Mouse (Mus musculus): ENCODE data around the gene Rfng. TPM values are rescaled to one million over a fixed set of nuclear protein-coding genes. Genes with fewer than 3 reads are reported as not detected.

Gene Rfng
- 94.9 and 139 TPM in 2 replicates for polyA plus RNA-seq (2012; rRNA removed; ENCODE audit: low replicate concordance)

DNA sequence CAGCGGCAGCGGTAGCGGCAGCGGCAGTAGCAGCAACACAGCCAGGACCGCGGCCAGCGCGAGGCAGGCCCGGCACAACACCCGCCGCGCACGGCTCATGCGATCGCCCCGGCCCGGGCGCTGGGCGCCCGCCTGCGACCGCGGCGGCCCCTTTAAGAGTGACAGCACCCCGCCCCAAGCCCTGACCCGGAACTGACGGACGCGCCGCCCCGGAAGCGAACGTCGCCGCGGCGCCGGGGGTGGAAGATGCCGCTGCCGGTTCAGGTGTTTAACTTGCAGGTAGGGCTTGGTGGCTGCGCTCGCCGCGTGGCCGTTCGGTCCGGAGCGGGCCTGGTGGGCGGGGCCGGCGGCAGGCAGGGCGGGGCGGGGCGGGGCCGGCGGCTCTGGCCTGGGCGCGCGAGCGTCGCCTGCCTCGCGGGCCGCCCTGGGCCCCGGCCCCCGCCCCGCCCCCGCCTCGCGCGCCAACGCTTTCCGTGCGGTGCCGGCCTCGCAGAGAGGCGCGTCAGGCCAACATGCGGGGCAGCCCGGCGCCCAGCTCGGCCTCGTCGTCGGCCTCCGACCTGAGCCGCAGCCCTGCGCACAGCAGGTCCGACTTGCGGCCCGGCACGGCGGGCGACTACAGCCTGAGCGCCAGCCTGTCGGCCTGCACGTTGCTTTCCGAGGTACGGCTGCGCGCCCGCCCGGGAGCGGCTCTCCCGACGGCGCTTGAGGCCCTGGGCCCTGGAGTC lies at the start of gene Rfng, which contains the start of gene Gps1:
Gene Rfng, minus strand, starts transcription at position 144 of the 728 bp plus-strand sequence.
Gene Gps1, plus strand, starts transcription at position 209 of the 728 bp plus-strand sequence.

DNA sequence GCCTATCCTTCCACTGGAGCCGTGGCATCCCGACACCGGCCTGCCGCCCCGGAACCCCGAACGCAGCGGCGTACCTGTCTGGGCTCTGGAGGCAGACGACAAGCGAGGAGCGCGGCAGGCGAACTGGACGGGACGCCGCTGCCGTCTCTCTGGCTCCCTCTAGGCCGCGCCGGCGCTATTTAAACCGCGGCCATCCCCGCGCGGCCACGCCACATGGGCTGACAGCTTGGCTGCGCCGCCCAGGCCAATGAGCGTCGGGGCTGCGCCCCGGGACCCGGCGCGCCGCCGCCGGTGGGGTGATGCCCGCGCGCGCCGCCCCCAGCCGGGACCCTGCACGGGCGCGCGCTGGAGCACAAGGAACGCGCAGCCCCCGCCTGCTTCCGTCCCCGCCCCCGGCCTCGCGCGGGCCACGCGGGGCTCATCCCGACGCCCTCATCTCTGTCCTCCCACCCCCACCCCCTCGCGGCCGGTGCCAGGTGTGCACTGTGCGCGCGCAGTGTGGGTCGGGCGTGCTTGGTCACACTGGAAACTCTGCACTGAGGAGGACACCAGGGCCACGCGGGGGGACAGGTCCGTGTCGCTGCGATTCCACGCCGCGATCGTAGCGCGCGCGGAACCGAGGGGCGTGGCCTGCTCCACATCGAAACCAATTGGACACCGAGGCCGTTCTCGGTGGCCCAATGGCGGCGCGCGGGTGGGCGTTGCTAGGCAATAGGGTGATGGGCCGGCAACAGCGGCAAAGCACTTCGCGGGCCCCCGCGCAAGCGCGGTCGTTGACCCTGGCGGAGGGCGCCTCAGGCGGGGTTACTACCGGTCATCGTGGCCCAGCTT lies 40.2 kb upstream of the Rfng start, which contains the start of gene Fasn:
Gene Fasn, minus strand, starts transcription at position 592 of the 831 bp plus-strand sequence.

DNA sequence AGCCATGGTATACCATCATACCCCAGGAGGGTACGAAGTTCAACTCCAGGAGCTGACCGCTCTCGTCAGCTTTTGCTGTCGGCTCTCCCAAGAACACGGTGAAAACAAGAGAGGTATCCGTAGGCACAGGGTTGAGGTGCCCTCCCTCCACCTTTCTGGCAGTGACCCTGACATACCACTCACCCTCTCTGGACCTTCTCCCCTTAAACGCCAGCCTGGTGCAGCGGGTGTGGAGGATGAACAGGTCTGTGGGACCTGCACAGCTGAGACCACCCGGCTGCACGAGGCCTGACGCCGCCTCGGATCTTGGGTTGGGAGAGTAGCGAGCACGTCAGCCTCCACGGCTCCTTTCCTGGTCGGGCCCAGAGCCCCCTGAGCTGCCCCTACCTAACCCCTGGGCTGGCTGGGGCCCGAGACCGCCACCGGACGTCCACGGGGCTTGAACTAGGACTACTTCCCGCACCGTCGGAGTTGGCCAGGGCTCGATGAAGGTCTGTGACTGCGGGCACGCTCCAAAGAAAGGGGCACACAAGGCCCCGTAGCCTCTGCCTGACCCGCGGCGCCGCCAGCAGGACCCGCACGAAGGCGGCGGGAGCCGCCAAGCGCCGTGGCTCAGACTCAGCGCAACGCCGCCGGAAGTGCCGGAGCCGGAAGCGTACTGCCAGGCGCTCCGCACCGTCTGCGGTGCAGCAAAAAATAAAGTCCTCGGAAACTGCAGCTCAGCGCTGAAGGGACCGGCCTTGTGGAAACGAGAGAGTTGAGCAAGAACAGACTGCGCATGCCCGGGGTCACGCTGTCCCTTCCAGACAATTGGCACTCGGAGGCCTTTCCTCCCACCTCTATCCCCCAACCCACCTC lies 12.0 kb upstream of the Rfng start, which contains the start of gene Dus1l:
Gene Dus1l, minus strand, starts transcription at position 648 of the 858 bp plus-strand sequence.

DNA sequence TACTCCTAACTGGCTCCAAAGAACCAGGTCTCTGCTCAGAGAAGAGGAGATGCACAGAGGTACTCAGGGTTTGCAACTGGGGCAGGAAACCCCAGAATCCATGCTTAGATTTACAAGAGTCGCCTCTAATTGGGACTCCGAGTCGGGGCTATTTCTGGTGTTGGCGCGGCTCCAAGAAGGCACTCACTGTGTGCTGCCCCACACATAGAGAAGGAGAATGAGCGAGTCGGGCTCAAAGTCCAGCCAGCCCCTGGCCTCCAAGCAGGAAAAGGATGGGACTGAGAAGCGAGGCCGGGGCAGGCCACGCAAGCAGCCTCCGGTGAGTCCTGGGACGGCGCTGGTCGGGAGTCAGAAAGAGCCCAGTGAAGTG lies 21.4 kb downstream of the Rfng start, which contains the start of gene Hmga1b:
Gene Hmga1b, plus strand, starts transcription at position 123 of the 370 bp plus-strand sequence.

DNA sequence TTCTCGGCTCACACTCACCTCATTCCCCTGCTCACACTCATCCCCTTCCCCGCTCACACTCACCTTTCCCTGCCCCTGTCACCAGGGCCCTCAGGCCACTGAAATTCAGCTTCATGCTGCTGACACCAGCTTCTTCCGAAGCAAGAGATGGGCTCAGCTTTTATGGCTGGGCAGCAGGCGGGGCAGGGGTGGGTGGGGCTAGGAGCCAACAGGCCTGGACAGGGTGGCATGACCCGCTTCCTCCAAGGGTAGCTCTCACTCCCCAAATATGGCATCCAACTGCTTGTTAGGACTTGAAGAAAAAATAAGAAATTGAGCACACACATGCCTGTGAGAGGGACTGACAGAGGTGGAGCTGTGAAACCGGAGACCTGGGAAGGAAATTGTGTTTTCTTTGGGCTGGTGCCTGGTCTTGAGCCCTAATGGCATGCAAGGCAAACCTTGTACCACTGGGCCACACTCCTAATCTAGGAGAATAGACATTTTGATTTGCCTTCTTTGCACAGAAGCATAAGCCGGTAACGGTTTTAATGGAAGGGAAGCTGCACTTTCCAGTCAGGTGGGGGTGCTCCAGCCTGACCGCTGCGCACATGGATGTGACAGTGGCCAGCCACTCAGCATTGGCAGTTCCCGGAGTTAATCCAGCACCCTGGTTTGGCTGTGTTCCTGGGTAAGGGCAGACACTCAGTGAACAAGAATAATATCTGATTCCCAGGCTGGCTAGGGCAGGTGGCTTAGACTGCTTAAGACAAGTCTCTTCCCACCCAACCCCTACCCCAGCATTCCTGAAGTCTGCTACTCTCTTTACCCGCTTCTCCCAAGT lies 51.9 kb downstream of the Rfng start, which contains the start of gene Cbr2:
Gene Cbr2, minus strand, starts transcription at position 257 of the 823 bp plus-strand sequence.

Other genes starting within 250 kb of the Rfng start
- 28.4 and 38.6 TPM in 2 replicates for gene Mcrip1, start 234.5 kb downstream of the Rfng start, polyA plus RNA-seq (2012; rRNA removed; ENCODE audit: low replicate concordance)
- not detected in 2 replicates for gene Ppp1r27, start 233.1 kb downstream of the Rfng start, polyA plus RNA-seq (2012; rRNA removed; ENCODE audit: low replicate concordance)
- 428 and 758 TPM in 2 replicates for gene P4hb, start 211.0 kb downstream of the Rfng start, polyA plus RNA-seq (2012; rRNA removed; ENCODE audit: low replicate concordance)
- gene Arhgdia, start 202.6 kb downstream of the Rfng start, polyA plus RNA-seq (2012; rRNA removed; ENCODE audit: low replicate concordance): 773 and 1,267 TPM in 2 replicates
- 10.3 and 18.4 TPM in 2 replicates for gene Alyref, start 185.8 kb downstream of the Rfng start, polyA plus RNA-seq (2012; rRNA removed; ENCODE audit: low replicate concordance)
- gene Anapc11, start 185.8 kb downstream of the Rfng start, polyA plus RNA-seq (2012; rRNA removed; ENCODE audit: low replicate concordance): 97.9 and 105 TPM in 2 replicates
- gene Npb, start 175.7 kb downstream of the Rfng start, polyA plus RNA-seq (2012; rRNA removed; ENCODE audit: low replicate concordance): 2.4 and 8.9 TPM in 2 replicates
- 661 and 912 TPM in 2 replicates for gene Pcyt2, start 166.3 kb downstream of the Rfng start, polyA plus RNA-seq (2012; rRNA removed; ENCODE audit: low replicate concordance)
- 89.3 and 105 TPM in 2 replicates for gene Sirt7, start 159.0 kb downstream of the Rfng start, polyA plus RNA-seq (2012; rRNA removed; ENCODE audit: low replicate concordance)
- 29.6 and 39.6 TPM in 2 replicates for gene Mafg, start 150.6 kb downstream of the Rfng start, polyA plus RNA-seq (2012; rRNA removed; ENCODE audit: low replicate concordance)
- gene Pycr1, start 140.4 kb downstream of the Rfng start, polyA plus RNA-seq (2012; rRNA removed; ENCODE audit: low replicate concordance): 7.4 and 36.8 TPM in 2 replicates
- gene Myadml2, start 136.0 kb downstream of the Rfng start, polyA plus RNA-seq (2012; rRNA removed; ENCODE audit: low replicate concordance): 0.45 and 0.62 TPM in 2 replicates
- gene Notum, start 123.0 kb downstream of the Rfng start, polyA plus RNA-seq (2012; rRNA removed; ENCODE audit: low replicate concordance): 0.69 and 4.7 TPM in 2 replicates
- 164 and 233 TPM in 2 replicates for gene Aspscr1, start 111.2 kb downstream of the Rfng start, polyA plus RNA-seq (2012; rRNA removed; ENCODE audit: low replicate concordance)
- gene Cenpx, start 70.5 kb downstream of the Rfng start, polyA plus RNA-seq (2012; rRNA removed; ENCODE audit: low replicate concordance): 68.1 and 86.7 TPM in 2 replicates
- 19.5 and 23.4 TPM in 2 replicates for gene Lrrc45, start 70.3 kb downstream of the Rfng start, polyA plus RNA-seq (2012; rRNA removed; ENCODE audit: low replicate concordance)
- 7.2 and 8.1 TPM in 2 replicates for gene Rac3, start 62.7 kb downstream of the Rfng start, polyA plus RNA-seq (2012; rRNA removed; ENCODE audit: low replicate concordance)
- gene Dcxr, start 56.9 kb downstream of the Rfng start, polyA plus RNA-seq (2012; rRNA removed; ENCODE audit: low replicate concordance): 116 and 156 TPM in 2 replicates
- gene Cbr2, start 52.1 kb downstream of the Rfng start, polyA plus RNA-seq (2012; rRNA removed; ENCODE audit: low replicate concordance): 4.2 and 5.5 TPM in 2 replicates
- gene Hmga1b, start 21.4 kb downstream of the Rfng start, polyA plus RNA-seq (2012; rRNA removed; ENCODE audit: low replicate concordance): 1.4 and 3.2 TPM in 2 replicates
- 82.5 and 85.8 TPM in 2 replicates for gene Gps1, start 65 bp upstream of the Rfng start, polyA plus RNA-seq (2012; rRNA removed; ENCODE audit: low replicate concordance)
- gene Dus1l, start 12.2 kb upstream of the Rfng start, polyA plus RNA-seq (2012; rRNA removed; ENCODE audit: low replicate concordance): 28.7 and 29.8 TPM in 2 replicates
- gene Fasn, start 40.3 kb upstream of the Rfng start, polyA plus RNA-seq (2012; rRNA removed; ENCODE audit: low replicate concordance): 195 and 525 TPM in 2 replicates
- 0.43 and 0.86 TPM in 2 replicates for gene Ccdc57, start 148.7 kb upstream of the Rfng start, polyA plus RNA-seq (2012; rRNA removed; ENCODE audit: low replicate concordance)
- 35.6 and 82.7 TPM in 2 replicates for gene Slc16a3, start 164.3 kb upstream of the Rfng start, polyA plus RNA-seq (2012; rRNA removed; ENCODE audit: low replicate concordance)
- 33.6 and 40.6 TPM in 2 replicates for gene Csnk1d, start 207.1 kb upstream of the Rfng start, polyA plus RNA-seq (2012; rRNA removed; ENCODE audit: low replicate concordance)